Mouse (Mus musculus) left cerebral cortex, postnatal 36 days (tissue): ENCODE results near the gene Aqp2. TPM values are rescaled to one million over a fixed set of nuclear protein-coding genes. Genes with fewer than 3 reads are reported as not detected.

Experiments
- DNase-seq, 2 experiments: peaks; one replicate each; pipeline ENCODE4 v3.0.0; 2021 to 2022; ENCODE audit warnings: low spot score in 2 of 2, mixed read lengths in 1 of 2
- intact Hi-C: fragments of 180-260 bp; cut with DNase I; formaldehyde crosslinking; loops from one replicate; pipeline ENCODE4 v1.15.1; 2025
- total RNA-seq, 2 experiments: library from RNA; stranded (reverse); gene quantifications; 2 replicates each; pipeline ENCODE4 v1.2.3; 2021

The Aqp2 gene
- total RNA-seq, 2 experiments from 2014 or later = not detected

GRCm38 (mm10) chr15:99611563-99611962, 32.7 kb downstream of the Aqp2 start:
- DNase-seq = no peak
- intact Hi-C loops = no loop called here

- intact Hi-C loops = no loop called here
- DNase-seq = no peak
These were observed 35.4 kb downstream of the Aqp2 start for GRCm38 (mm10) chr15:99614273-99614672.

- intact Hi-C loops = no loop called here
- no peak for DNase-seq
These were observed 35.9 kb downstream of the Aqp2 start for GRCm38 (mm10) chr15:99614753-99615152.

DNA sequence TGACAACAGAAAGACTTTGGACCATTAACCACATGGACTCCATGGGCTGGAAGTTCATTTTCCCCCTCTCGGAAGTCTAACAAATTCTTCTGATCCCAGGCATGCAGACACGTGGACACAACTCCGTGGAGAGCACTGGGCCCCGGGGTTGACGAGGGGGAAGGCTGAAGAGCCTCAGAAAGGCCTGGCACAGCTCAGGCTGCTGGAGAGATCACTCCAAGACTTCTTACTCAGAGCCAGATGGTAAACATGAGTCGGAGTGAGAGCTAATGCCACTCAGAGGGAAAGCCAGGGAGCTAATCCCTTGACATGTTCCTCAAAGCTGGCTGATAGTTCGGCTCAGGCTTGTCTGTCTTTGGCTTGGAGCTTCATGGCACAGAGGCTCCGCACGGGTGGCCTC, 36.4 kb downstream of the Aqp2 start:
- DNase-seq = no peak
- intact Hi-C loops = no loop called here

DNA sequence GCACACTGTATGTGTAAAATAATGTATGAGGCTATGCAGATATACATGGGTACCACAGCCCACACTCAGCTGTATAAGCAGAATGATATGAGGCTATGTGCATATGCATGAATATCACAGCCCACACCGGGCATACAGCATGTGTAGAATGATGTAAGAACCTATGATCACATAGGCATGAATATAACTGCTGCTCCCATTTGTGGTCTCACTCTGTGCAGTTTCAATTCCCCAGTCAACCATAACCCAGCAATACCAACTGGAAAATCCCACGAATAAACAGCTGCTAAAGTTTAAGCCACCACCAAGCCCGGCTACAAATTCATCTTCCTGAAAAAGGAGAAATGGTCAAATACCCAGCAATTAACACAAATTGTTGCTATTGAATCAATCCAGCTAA, 39.7 kb downstream of the Aqp2 start:
- intact Hi-C loops = no loop called here
- no peak for DNase-seq

- intact Hi-C loops = no loop called here
These were observed 41.0 kb downstream of the Aqp2 start for GRCm38 (mm10) chr15:99619821-99620220.

DNA sequence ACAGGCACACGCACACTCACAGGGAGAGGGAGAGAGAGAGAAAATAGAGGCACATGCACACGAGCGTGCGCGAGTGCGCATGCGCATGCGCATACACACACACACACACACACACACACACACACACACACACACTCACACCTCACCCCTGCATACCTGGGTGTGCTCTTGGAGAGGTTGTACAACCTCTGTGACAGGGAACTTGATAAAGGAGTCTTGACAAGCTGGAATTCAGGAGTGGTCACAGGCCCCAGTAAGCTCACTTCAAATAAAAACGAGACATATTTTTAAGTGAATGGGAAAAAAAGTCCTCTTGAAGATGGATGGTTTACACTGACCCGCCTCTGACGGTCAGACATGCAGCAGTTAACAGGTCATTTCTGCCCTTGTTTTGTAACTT, 43.2 kb downstream of the Aqp2 start:
- intact Hi-C loops = no loop called here

More at GRCm38 (mm10) chr15:99619821-99620220, 41.0 kb downstream of the Aqp2 start:
- no peak for DNase-seq

GRCm38 (mm10) chr15:99631618-99632017, 52.8 kb downstream of the Aqp2 start:
- no peak for DNase-seq
- intact Hi-C loops = no loop called here

More for the DNA sequence above, 43.2 kb downstream of the Aqp2 start:
- DNase-seq = no peak

Other genes starting within 250 kb of the Aqp2 start
- 10 to 100 TPM; 10.6 to 10.8 TPM for gene Fmnl3, start 208.6 kb upstream of the Aqp2 start, total RNA-seq
- 100 to 1,000 TPM; 319 to 339 TPM for gene Tmbim6, start 186.2 kb upstream of the Aqp2 start, total RNA-seq
- 10 to 100 TPM; 19.4 to 21.4 TPM for gene Nckap5l, start 121.3 kb upstream of the Aqp2 start, total RNA-seq
- gene Bcdin3d, start 104.3 kb upstream of the Aqp2 start, total RNA-seq = 1 to 10 TPM; 3.9 to 6.6 TPM
- 100 to 1,000 TPM; 365 to 407 TPM for gene Faim2, start 50.9 kb upstream of the Aqp2 start, total RNA-seq
- under 1 TPM; 0.23 to 0.37 TPM for gene Aqp5, start 11.7 kb downstream of the Aqp2 start, total RNA-seq
- under 1 TPM; 0.48 to 0.81 TPM for gene Aqp6, start 22.3 kb downstream of the Aqp2 start, total RNA-seq
- 10 to 100 TPM in 1 of 2 experiments, 1 to 10 TPM in 1; 8.3 to 10.1 TPM for gene Racgap1, start 72.6 kb downstream of the Aqp2 start, total RNA-seq
- gene Asic1, start 91.3 kb downstream of the Aqp2 start, total RNA-seq = 10 to 100 TPM; 59.1 to 79.8 TPM
- 100 to 1,000 TPM; 159 to 164 TPM for gene Smarcd1, start 123.1 kb downstream of the Aqp2 start, total RNA-seq
- gene Gm17349, start 126.4 kb downstream of the Aqp2 start, total RNA-seq = 10 to 100 TPM in 1 of 2 experiments, 1 to 10 TPM in 1; 9.2 to 10.4 TPM
- gene Gpd1, start 138.5 kb downstream of the Aqp2 start, total RNA-seq = 100 to 1,000 TPM in 1 of 2 experiments, 10 to 100 TPM in 1; 89.9 to 104 TPM
- gene Cox14, start 146.6 kb downstream of the Aqp2 start, total RNA-seq = 100 to 1,000 TPM; 112 to 121 TPM
- gene Cers5, start 193.8 kb downstream of the Aqp2 start, total RNA-seq = 10 to 100 TPM; 32.3 to 42.2 TPM